Mouse (Mus musculus) E14TG2a.4 (cell line): ENCODE data around the gene Metap1d.

Source experiments
- CTCF ChIP-seq: conservative IDR thresholded peaks from 2 replicates; pipeline ENCODE4 v1.5.1; 2014; ENCODE audit warnings: low read length
- NANOG ChIP-seq: IDR thresholded peaks from 2 replicates; pipeline ENCODE4 v1.6.1; 2014; ENCODE audit warnings: borderline replicate concordance, low read length, mixed read lengths

DNA sequence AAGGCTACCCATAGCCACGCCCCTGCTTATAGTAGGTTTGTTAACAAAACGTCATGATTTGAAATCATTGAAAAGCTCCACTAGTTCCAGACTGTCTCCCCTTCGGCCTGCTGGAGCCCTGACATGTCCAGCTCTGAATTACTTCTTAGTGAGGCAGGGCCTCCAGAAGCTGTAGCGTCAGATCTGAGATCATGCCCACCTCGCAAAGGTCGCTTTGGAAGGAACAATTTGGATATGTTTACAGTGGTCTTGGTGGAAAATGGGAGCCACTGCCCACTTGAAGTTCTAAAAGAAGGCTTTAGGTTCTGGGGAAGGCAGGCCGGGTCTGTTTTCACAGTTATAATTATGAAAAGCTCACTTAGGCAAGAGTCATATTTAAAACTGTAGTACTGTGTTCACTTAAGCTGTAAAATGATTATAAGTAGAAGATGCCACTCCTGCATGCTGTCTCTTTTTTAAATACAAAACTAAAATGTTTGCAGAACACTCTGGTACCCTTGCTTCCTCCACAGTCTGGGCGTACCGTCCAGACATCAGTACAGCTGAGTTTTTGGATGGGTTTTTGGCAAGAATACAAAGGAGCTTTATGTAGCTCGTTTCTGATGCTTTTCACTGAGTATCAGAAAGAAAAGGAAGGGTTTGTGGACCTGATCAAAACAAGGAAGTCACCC lies 30.1 kb downstream of the Metap1d start:
- TF ChIP-seq CTCF = no peak
- no peak for TF ChIP-seq NANOG
